Mouse (Mus musculus) embryonic fibroblast, embryonic 13.5 days (primary cell): Measurements from ENCODE around the gene Tbce.

Source experiments
- CTCF ChIP-seq: IDR thresholded peaks from 2 replicates; pipeline ENCODE4 v1.5.1; 2011; ENCODE audit warnings: mild to moderate bottlenecking, control low read depth, low read length, moderate library complexity, borderline replicate concordance; ENCODE audit not compliant: insufficient read depth
- POLR2A ChIP-seq: IDR thresholded peaks from 2 replicates; pipeline ENCODE4 v1.6.1; 2011; ENCODE audit warnings: low read depth, mild to moderate bottlenecking, control low read depth, low read length, moderate library complexity

DNA sequence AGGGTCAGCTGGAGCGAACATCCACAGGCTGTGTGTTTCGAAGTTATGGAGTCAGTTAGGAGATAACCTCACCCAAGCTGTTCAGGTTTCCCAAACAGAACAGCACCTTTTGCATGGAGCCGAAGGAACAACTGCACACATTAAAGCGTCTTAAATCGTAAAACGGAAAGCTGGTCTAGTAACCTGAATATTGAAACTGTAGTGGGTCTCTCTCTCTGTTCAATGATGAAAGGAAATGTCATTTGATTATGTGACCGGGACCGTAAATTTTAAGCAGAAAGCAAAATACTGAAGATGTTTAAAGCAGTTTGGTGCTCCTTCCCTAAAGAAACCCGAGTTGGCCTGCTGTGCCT, 25.6 kb upstream of the Tbce start:
- TF ChIP-seq POLR2A = no peak
- TF ChIP-seq CTCF = no peak
